In the genomic region with DNA sequence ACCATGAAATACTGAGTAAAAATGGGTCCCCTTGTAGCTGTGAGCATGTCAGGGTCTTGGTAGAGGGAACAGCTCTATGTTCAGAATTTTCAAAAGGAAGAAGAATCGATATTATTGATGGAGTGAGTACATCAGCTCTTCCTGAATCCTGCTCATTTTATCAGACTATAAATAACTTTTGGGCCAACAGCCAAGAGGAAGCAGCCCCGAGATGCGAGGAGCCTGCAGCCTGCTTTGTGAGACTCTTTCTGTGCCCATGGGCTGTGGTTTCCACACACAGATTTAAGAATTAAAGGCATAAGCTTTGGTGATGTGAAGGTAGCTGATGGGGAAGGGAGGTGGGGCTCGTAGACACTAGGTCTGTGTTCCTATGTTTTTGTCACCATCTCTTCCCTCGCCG, we compare ENCODE assay signal across 20 mouse cellular contexts.
A peak's percentile ranks its signal among the peaks of the same experiment; 100 is the strongest.
DNase-seq lines count a peak whose midpoint lies in the region; ATAC-seq and TF ChIP-seq lines count a peak whose summit lies in the region.
"Had no signal": no experiment of that assay in that cellular context is flagged by ENCODE, and none has a peak within 500 bp of the region (broad histone marks: within the 10 kb centered on the region; RNA-seq: fewer than 3 reads in every experiment).

No protein-coding gene starts in this region.

- H3K27me3 ChIP-seq in forebrain, embryonic 14.5 days (replicated peaks; ENCODE audit: control insufficient read depth, insufficient read depth, low read length) = 0 out of 2 replicates have a peak, but pooled peaks cover 3% of the 10 kb centered on the region
- H3K27me3 ChIP-seq in forebrain, embryonic 10.5 days (ENCODE audit: poor library complexity, severe bottlenecking) = peaks cover 80% of the 10 kb centered on the region
- H3K27me3 ChIP-seq in forebrain, postnatal 0 days (ENCODE audit: insufficient read depth, low read length) = no peaks in the 10 kb centered on the region
- H3K27me3 ChIP-seq in forebrain, embryonic 16.5 days (replicated peaks; ENCODE audit: control insufficient read depth, insufficient read depth, low read length) = no peaks in the 10 kb centered on the region
- no peaks in the 10 kb centered on the region for H3K27me3 ChIP-seq in lung, embryonic 14.5 days (ENCODE audit: insufficient read depth, low read length)

- TF ChIP-seq CTCF in forebrain, postnatal 0 days (IDR thresholded peaks at IDR 0.05; ENCODE audit: low read depth) = no peak
- TF ChIP-seq CTCF in lung, embryonic 14.5 days (IDR thresholded peaks at IDR 0.05; ENCODE audit: low read depth) = no peak

- H3K9me3 ChIP-seq in forebrain, embryonic 14.5 days (replicated peaks; ENCODE audit: control insufficient read depth, low read length) = no peaks in the 10 kb centered on the region
- H3K9me3 ChIP-seq in forebrain, embryonic 10.5 days = no peaks in the 10 kb centered on the region
- H3K9me3 ChIP-seq in forebrain, postnatal 0 days (ENCODE audit: low read length) = no peaks in the 10 kb centered on the region
- H3K9me3 ChIP-seq in forebrain, embryonic 16.5 days (ENCODE audit: control insufficient read depth, low read length) = no peaks in the 10 kb centered on the region
- H3K9me3 ChIP-seq in lung, embryonic 14.5 days (ENCODE audit: low read depth, low read length) = no peaks in the 10 kb centered on the region
- H3K9me3 ChIP-seq: G1E had no signal

- H3K4me1 ChIP-seq in forebrain, embryonic 14.5 days (ENCODE audit: control insufficient read depth, insufficient read depth, low read length) = peaks cover 11% of the 10 kb centered on the region
- peaks cover 38% of the 10 kb centered on the region for H3K4me1 ChIP-seq in forebrain, embryonic 10.5 days
- no peaks in the 10 kb centered on the region for H3K4me1 ChIP-seq in forebrain, postnatal 0 days (ENCODE audit: insufficient read depth)
- peaks cover 13% of the 10 kb centered on the region for H3K4me1 ChIP-seq in forebrain, embryonic 16.5 days (replicated peaks; ENCODE audit: control insufficient read depth, insufficient read depth, low read length)
- H3K4me1 ChIP-seq in lung, embryonic 14.5 days (ENCODE audit: insufficient read depth) = no peaks in the 10 kb centered on the region

- 73% methylated on average over 6 of the region's 6 CpGs for WGBS in forebrain, embryonic 14.5 days
- 88% methylated on average over 6 of the region's 6 CpGs for WGBS in forebrain, embryonic 10.5 days
- WGBS in forebrain, postnatal 0 days = 61% methylated on average over 6 of the region's 6 CpGs
- 58% methylated on average over 6 of the region's 6 CpGs for WGBS in forebrain, embryonic 16.5 days
- WGBS in lung, embryonic 14.5 days = 46% methylated on average over 6 of the region's 6 CpGs

- no peak overlapping the region for H3K27ac ChIP-seq in forebrain, embryonic 14.5 days (ENCODE audit: low read depth, low read length)
- H3K27ac ChIP-seq in forebrain, embryonic 10.5 days = no peak overlapping the region
- no peak overlapping the region for H3K27ac ChIP-seq in forebrain, postnatal 0 days (ENCODE audit: low read depth, low read length)
- no peak overlapping the region for H3K27ac ChIP-seq in forebrain, embryonic 16.5 days (ENCODE audit: low read length)
- no peak overlapping the region for H3K27ac ChIP-seq in lung, embryonic 14.5 days (ENCODE audit: low read depth)

- no peak overlapping the region for H3K4me3 ChIP-seq in forebrain, embryonic 14.5 days (ENCODE audit: low read depth, low read length)
- H3K4me3 ChIP-seq in forebrain, embryonic 10.5 days = no peak overlapping the region
- no peak overlapping the region for H3K4me3 ChIP-seq in forebrain, postnatal 0 days (ENCODE audit: low read depth, low read length)
- no peak overlapping the region for H3K4me3 ChIP-seq in forebrain, embryonic 16.5 days (replicated peaks; ENCODE audit: low read length)
- no peak overlapping the region for H3K4me3 ChIP-seq in lung, embryonic 14.5 days (ENCODE audit: low read depth, low read length)

- no peak overlapping the region for H3K9ac ChIP-seq in forebrain, embryonic 14.5 days (ENCODE audit: low read length)
- H3K9ac ChIP-seq in forebrain, postnatal 0 days = no peak overlapping the region
- no peak overlapping the region for H3K9ac ChIP-seq in forebrain, embryonic 16.5 days (replicated peaks; ENCODE audit: low read depth, low read length)
- H3K9ac ChIP-seq in lung, embryonic 14.5 days = no peak overlapping the region

- no peak for ATAC-seq in forebrain, embryonic 14.5 days
- ATAC-seq in forebrain, postnatal 0 days = no peak
- no peak for ATAC-seq in forebrain, embryonic 16.5 days
- no peak for ATAC-seq in lung, embryonic 14.5 days (ENCODE audit: insufficient read depth)
- ATAC-seq: activated CD4-positive, CD25-positive, alpha-beta regulatory T cell, adult 4 months; CD4-positive, CD25-positive, alpha-beta regulatory T cell, adult 4 months; Patski had no signal

- peak; percentile 54 for DNase-seq in forebrain, embryonic 14.5 days (ENCODE audit: low spot score)
- DNase-seq in forebrain, embryonic 10.5 days (ENCODE audit: extremely low spot score, low spot score) = no peak
- DNase-seq in forebrain, postnatal 0 days = peak; percentile 38
- peak; percentile 72 for DNase-seq in lung, embryonic 14.5 days
- no peak for DNase-seq in lung, postnatal 14 days
- DNase-seq: adrenal gland, adult 2 months; adrenal gland, adult 8-10 months; adrenal gland, postnatal 10 days; adrenal gland, postnatal 14 days; adrenal gland, postnatal 25 days; adrenal gland, postnatal 36 days; B cell, adult 2 months; cerebellum, adult 11 months; cerebellum, adult 11-12 months; cerebellum, adult 18-20 months had no signal

- H3K36me3 ChIP-seq in forebrain, embryonic 14.5 days (ENCODE audit: control insufficient read depth, insufficient read depth, low read length) = no peaks in the 10 kb centered on the region
- no peaks in the 10 kb centered on the region for H3K36me3 ChIP-seq in forebrain, embryonic 10.5 days (replicated peaks)
- no peaks in the 10 kb centered on the region for H3K36me3 ChIP-seq in forebrain, postnatal 0 days (ENCODE audit: insufficient read depth)
- H3K36me3 ChIP-seq in forebrain, embryonic 16.5 days (ENCODE audit: control insufficient read depth, insufficient read depth) = no peaks in the 10 kb centered on the region
- H3K36me3 ChIP-seq in lung, embryonic 14.5 days (ENCODE audit: insufficient read depth) = no peaks in the 10 kb centered on the region
- H3K36me3 ChIP-seq: G1E had no signal

- no peak overlapping the region for H3K4me2 ChIP-seq in forebrain, embryonic 14.5 days (ENCODE audit: low read length)
- H3K4me2 ChIP-seq in forebrain, postnatal 0 days (ENCODE audit: low read depth) = no peak overlapping the region
- H3K4me2 ChIP-seq in forebrain, embryonic 16.5 days (ENCODE audit: low read length) = no peak overlapping the region
- no peak overlapping the region for H3K4me2 ChIP-seq in lung, embryonic 14.5 days

Comparison
In these comparisons a context has a peak if more than half of its experiments do, and no peak if none do; other contexts are left out.
1. DNase-seq: peak in forebrain, embryonic 14.5 days (single experiment), forebrain, postnatal 0 days (single experiment) and lung, embryonic 14.5 days (single experiment); none in forebrain, embryonic 10.5 days (single experiment) and lung, postnatal 14 days (single experiment).